Mouse (Mus musculus) skeletal muscle tissue, postnatal 0 days (tissue): Measurements from ENCODE around the gene Txndc16. TPM values are rescaled to one million over a fixed set of nuclear protein-coding genes. Genes with fewer than 3 reads are reported as not detected.

Experiments used
- polyA plus RNA-seq: library from polyadenylated mRNA; unstranded; fragments of >200 nt; fragmentation: Nextera tagmentation; extraction: Ambion mirVana; gene quantifications from 2 replicates; pipeline ENCODE4 v1.2.1, GENCODE M21; 2015

The Txndc16 gene
- 6.0 and 7.4 TPM in 2 replicates for polyA plus RNA-seq

DNA sequence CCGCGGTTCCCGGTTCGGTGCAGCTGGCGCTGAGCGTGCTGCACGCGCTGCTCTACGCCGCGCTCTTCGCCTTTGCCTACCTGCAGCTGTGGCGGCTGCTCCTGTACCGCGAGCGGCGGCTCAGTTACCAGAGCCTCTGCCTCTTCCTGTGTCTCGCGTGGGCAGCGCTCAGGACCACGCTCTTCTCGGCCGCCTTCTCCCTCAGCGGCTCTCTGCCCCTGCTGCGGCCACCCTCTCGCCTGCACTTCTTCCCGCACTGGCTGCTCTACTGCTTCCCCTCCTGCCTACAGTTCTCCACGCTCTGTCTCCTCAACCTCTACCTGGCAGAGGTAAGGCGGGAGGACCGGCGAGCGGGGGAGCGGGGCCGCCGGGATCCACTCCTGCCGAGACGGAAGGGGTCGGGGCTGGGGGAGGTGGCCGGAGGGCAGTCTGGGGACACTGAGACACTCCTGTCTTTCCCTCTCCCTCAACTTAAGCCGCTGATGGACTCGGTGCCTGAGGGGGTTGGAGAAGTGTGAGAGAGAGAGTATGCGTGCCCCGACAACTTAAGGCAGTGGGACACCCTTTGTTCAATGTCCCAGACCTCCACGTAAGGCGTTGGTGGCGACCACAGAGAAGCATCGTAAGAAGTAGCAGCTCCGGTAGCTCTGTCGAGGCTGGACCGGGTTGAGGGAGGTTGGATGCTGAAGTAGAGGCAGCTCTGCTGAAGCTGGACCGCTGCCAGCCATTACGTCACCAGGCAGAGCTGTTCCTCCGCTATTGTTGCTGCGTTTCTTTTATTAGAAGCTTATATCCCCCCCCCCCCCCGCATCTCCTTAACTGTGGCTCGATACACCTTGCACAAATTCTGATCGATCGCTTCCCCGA, at the start of gene Txndc16:
TSS of gene Txndc16 (minus strand) at position 239 of the 867 bp plus-strand sequence.

DNA sequence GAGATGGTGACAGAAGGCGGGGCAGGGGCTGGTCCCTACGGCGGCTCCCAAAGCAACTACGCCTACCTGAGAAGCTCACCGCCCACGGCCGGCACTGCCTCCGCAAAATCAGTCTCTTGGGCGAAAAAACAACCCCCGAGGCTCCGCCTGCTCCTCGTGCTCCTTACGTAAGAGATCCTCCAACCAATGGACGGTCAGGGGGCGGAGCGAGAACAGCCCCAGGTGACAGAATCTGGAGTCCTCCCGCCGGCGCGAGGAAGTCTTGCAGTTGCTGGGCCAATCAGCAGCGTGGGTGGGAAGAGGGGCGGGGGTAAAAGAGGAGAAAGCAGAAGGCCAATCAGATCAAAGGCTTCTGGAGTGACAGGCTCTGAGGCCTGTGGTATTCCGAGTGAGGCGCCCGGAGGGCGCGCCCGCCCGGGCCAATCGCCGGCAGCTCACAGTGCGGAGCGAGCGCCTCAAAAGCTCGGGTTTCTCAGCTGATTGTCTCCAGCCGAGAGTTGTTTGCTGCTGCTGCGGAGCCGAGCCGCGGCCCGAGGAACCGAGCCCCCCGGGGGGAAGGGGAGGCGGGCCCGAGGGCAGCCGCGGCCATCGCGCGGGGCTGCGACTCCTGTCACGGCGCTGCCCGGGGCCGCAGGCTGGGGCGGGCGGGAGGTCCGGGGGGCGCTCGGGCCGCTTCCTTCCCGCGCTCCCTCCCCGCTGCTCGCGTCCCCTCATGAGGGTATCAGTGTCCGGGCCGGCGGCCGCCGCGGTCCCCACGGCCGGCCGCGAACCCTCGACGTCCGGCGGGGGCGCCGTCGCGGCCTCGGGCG, 643 bp downstream of the Txndc16 start, which contains the start of gene Gpr137c:
TSS of gene Gpr137c (plus strand) at position 437 of the 809 bp plus-strand sequence.

Other genes with a start within 250 kb of the Txndc16 start
- 0.24 and 0.44 TPM in 2 replicates for gene Ptger2, start 232.1 kb downstream of the Txndc16 start, polyA plus RNA-seq
- 0.57 and 1.3 TPM in 2 replicates for gene Gpr137c, start 611 bp downstream of the Txndc16 start, polyA plus RNA-seq
- gene Ero1l, start 98.4 kb upstream of the Txndc16 start, polyA plus RNA-seq: 16.1 and 18.7 TPM in 2 replicates
- gene Psmc6, start 109.5 kb upstream of the Txndc16 start, polyA plus RNA-seq: 117 and 122 TPM in 2 replicates
- 62.1 and 66.4 TPM in 2 replicates for gene Styx, start 130.8 kb upstream of the Txndc16 start, polyA plus RNA-seq
- gene Gnpnat1, start 184.6 kb upstream of the Txndc16 start, polyA plus RNA-seq: 22.8 and 23.3 TPM in 2 replicates